Mouse (Mus musculus): ENCODE measurements around the gene Rarb.

- no peak for TF ChIP-seq CTCF (IDR thresholded peaks at IDR 0.05; ENCODE audit: borderline replicate concordance, extremely low read depth, insufficient read depth, insufficient read length)
- TF ChIP-seq POLR2A (IDR thresholded peaks at IDR 0.05; ENCODE audit: borderline replicate concordance, extremely low read depth, insufficient read depth, insufficient read length, poor library complexity, severe bottlenecking): no peak
Observed at GRCm38 (mm10) chr14:16776723-16777381, 42.1 kb downstream of the Rarb start.

All from brain, embryonic 14.5 days (tissue).